Comparison of ENCODE assay signal across 11 mouse cellular contexts in the genomic region with DNA sequence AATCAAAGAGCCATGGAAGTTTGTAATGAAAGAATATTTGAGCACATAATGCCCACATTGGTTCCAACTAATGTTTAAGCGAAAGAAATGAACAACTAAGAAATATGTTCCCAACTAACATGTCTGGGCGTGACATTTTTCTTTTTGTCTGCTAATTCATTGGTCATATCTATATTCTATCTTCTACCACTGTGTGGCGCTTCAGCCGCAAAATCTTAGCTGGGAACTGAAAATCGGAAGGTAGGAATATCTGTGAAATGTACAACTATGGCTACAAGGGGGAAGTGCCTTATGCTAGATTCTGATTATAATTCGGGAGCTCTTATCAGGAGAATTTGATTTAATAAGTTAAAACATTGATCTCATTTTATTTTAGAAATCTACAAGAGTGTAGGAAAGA.
A peak's percentile ranks its signal among the peaks of the same experiment; 100 is the strongest.
DNase-seq lines count a peak whose midpoint lies in the region; TF ChIP-seq lines count a peak whose summit lies in the region.
"Had no signal": no experiment of that assay in that cellular context is flagged by ENCODE, and none has a peak within 500 bp of the region (broad histone marks: within the 10 kb centered on the region; RNA-seq: fewer than 3 reads in every experiment).

No protein-coding gene starts in this region.

- no peak overlapping the region for H3K27ac ChIP-seq in layer of hippocampus, adult 2 months
- H3K27ac ChIP-seq: intestine, embryonic 15.5 days; liver, embryonic 15.5 days had no signal

- TF ChIP-seq CTCF in layer of hippocampus, adult 2 months (conservative IDR thresholded peaks at IDR 0.05): peak; percentile 78

- no peak overlapping the region for H3K4me3 ChIP-seq in layer of hippocampus, adult 2 months
- H3K4me3 ChIP-seq: intestine, embryonic 15.5 days; liver, embryonic 15.5 days had no signal

- peak; percentile 49 for DNase-seq in embryo, embryonic 10.5 days (ENCODE audit: low spot score)
- DNase-seq in embryo, embryonic 9.5 days (ENCODE audit: extremely low spot score): no peak
- peak; percentile 21 to 22 for DNase-seq in layer of hippocampus, adult 2 months (ENCODE audit: low spot score in 2 of 2)
- no peak for DNase-seq in layer of hippocampus, adult 9-11 months
- peak; percentile 14 for DNase-seq in ES-CJ7 (ENCODE audit: low read depth, low spot score)
- DNase-seq in layer of hippocampus, adult 9-10 months (ENCODE audit: low spot score): peak; percentile 17
- DNase-seq in ovary, postnatal 36 days (ENCODE audit: low spot score): no peak
- no peak for DNase-seq in thymus, postnatal 0 days (ENCODE audit: low spot score)
- DNase-seq: cerebellum, adult 2 months had no signal

Comparison
In these comparisons a context has a peak if more than half of its experiments do, and no peak if none do; other contexts are left out.
1. DNase-seq: peak in embryo, embryonic 10.5 days (single experiment), layer of hippocampus, adult 2 months (2 of 2), ES-CJ7 (single experiment) and layer of hippocampus, adult 9-10 months (single experiment); none in embryo, embryonic 9.5 days (single experiment), layer of hippocampus, adult 9-11 months (single experiment), ovary, postnatal 36 days (single experiment) and thymus, postnatal 0 days (single experiment).